Mouse (Mus musculus) urinary bladder, postnatal 4 days (tissue): ENCODE measurements around the gene Rbpj.

Experiments
- DNase-seq, 2 experiments: peaks; one replicate each; pipeline ENCODE4 v3.0.0; 2021 to 2022; ENCODE audit warnings: low spot score in 2 of 2

Gene Rbpj

DNA sequence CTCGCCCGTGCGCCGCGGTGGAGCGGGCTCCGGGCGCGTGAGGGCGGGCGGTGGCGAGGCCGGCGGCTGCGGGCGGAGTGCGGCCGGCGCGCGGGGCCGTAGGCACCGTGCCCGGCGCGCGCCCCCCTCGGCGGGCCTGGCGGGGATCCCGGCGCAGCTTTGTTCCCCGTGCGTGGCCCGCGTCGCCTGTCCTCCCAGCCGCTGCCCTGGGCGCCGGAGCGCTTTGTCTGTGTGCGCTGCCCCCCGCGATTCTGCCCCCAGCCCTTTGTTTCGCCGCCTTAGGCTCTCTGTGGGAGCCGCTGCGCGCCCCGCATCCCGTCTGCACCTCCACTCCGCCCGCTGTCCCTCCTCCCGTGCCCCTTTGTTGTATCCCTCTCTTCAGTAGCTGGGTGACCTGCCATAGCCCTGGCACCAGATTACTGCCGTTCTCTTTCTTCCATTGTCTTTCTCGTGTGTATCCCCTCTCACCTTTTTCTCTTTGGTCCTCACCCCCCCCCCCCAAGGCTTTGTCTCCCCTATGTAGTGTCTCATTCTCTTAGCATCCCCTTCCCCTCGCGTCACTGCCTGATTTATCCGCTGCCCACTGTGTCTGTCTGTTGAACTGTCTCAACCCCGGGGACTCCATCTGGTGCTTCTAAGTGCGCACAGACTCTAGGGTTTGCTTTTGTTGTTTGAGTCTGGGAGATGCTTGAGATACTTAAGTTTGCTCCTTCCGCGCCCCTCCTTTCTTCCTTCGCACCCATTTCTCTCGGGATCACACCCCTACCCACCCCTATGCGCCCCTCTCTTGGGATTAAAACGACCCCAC is 125.1 kb downstream of the Rbpj start:
- DNase-seq: no peak

- no peak for DNase-seq
Measured at GRCm38 (mm10) chr5:53591683-53592050, 125.7 kb downstream of the Rbpj start.

DNA sequence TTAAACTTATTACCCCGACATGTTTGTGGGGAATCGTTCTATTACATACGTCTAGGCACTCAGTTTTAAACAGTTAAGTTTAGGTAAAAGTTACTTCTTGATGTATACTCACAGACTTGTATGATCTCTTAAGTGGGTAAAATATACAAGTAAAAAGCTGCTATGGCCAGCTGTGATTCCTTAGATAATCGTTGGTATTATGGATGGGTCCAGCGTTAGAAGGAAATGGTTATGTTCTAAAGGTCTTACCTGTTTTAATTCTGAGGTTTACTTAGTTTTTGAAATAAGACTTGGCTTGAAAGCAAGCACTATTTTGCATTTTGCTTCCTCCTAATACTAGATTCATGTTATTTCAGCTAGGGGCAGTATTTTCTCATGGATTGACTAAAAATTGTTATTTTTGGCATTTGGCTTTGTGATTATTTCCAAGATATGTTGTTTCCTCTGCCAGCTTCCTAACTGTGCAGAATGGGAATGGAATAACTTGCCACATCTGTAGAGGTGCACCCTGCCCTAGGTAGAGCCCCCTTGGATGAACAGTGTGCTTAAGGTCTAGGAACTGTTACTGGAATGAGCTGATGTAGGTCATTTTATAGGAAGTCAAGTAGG is 127.2 kb downstream of the Rbpj start:
- DNase-seq: no peak

DNA sequence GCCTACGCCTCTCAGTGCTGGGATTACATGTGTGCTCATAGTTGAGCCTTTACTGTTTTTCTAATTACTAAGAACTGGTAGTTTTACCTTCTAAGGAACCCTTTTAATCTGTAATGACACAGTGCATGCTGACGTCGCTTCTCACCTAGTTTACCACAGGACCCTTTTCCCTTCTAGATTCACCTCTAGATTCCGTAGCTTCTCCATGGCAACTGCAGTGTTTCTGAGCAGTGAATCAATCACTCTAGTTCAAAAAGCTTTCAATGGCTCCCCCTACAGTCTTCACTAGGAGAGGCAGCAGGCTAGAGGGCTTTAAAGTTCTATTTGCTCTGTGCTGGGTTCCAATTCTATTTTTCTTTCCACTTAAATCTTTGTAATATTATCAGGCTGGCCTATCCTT is 128.3 kb downstream of the Rbpj start:
- DNase-seq: no peak

DNA sequence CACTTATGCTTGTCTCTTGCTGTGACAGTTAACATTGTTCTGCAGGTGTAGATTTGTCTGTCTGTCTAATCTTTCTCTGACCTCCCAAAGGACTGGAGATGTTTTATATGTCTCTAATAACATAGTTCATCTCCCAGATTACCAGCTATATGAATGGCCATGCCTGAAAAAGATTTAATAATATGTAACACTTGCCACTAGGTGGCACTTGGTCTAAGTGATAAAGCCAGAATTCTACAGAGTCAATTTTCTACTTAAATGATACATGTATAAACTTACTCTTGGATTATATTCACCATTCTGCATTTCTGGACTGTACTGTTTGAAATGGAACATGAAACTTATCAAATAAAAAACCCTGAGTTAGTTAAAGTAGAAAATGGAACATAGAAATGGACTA is 132.6 kb downstream of the Rbpj start:
- no peak for DNase-seq

DNA sequence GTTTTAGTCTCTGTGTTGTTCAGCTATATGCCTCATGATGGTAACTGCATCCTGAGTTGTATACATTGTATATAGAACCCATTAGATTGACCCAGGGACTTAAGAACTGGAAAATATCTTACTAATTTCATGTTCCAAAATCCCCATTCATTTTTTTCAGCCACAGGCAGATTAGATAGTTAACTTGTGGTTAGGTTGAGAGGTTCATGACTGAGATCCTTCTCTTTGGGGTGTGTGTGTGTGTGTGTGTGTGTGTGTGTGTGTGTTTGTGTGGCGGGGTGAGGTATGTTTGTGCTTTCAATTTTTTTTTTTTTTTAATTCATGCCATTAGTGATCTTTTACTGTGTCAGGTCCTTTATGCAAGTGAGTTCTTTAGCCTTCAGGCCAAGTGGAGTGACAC is 133.2 kb downstream of the Rbpj start:
- DNase-seq: no peak

DNA sequence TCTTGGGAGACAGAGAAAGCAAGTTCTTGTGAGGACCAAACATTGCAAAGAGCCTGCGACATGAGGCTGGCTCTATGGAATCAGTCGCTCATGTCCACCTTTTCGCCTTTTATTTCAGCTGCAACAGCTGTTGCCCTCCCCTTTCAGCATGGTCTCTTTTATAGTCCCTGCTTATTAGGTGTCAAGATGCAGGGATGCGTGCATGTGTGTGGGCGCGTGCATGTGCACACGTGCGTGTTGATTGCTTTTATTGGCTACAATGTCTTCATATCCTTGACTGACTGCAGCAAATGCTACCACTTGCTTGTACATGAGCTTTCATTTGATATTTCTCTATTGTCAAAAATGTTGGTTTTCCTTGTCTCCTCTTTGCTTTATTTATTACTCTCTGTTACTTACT is 136.2 kb downstream of the Rbpj start:
- DNase-seq: no peak

DNA sequence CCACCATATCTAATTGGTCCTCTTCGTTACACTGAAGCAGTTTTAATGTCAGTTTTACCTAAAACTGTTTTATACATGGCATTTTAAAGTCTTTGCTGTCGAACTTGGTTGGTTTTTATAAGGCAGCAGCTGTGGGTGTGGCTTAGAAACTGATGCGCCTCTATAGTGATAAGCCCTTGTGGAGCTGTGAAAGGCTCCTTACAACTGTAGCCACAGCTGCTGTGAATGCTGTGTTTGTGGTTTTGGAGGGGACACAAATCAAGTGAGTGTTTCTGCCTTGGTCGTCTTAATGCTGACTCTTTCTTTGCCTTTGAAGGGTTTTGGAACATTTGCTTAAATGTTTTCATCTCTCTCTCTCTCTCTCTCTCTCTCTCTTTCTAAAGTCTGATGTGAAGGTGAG is 139.5 kb downstream of the Rbpj start:
- DNase-seq: no peak

- DNase-seq: no peak
Measured at GRCm38 (mm10) chr5:53607230-53607996, 141.5 kb downstream of the Rbpj start.

DNA sequence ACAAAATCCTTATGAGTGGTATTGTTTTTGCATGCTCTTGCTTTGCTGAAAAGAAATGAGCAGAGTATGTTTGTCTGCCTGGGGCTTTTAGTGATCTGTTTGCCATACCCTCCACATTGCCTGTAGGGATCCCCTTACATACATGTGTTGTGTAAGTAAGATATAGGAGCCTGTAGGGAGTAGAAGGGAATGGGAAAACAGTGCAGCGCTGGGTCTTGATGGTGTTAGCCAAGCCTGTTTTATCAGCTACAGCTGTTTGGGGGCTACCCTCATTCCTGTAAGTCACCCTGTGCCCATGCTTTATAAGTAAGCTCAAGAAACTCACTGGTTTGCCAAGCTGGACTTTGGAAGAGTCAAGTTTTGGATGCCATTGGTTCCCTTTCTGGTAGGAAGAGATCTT is 152.9 kb downstream of the Rbpj start:
- no peak for DNase-seq

- DNase-seq: no peak
Measured at GRCm38 (mm10) chr5:53632026-53632425, 166.1 kb downstream of the Rbpj start.

- DNase-seq: no peak
Measured at GRCm38 (mm10) chr5:53636795-53637194, 170.8 kb downstream of the Rbpj start.

GRCm38 (mm10) chr5:53637206-53637605 is 171.3 kb downstream of the Rbpj start:
- no peak for DNase-seq

- DNase-seq: no peak
Measured at GRCm38 (mm10) chr5:53638647-53639046, 172.7 kb downstream of the Rbpj start.

DNA sequence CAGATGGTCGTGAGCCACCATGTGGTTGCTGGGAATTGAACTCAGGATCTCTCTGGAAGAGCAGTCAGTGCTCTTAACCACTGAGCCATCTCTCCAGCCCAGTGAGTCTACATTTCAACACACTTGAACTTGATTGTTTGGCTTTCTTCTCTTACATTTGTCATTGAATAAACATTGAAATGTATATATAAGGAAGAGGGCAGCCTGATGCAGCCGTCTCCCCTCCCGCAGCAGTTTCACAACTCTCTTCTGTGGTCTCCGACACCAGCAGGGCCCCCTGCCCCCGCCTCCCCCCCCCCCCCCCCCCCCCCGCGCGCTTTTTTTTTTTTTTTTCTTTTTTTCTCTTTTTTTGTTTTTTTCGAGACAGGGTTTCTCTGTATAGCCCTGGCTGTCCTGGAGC is 180.7 kb downstream of the Rbpj start:
- no peak for DNase-seq

GRCm38 (mm10) chr5:53647358-53647757 is 181.4 kb downstream of the Rbpj start:
- DNase-seq: no peak

- no peak for DNase-seq
Measured at GRCm38 (mm10) chr5:53656596-53656995, 190.6 kb downstream of the Rbpj start.

DNA sequence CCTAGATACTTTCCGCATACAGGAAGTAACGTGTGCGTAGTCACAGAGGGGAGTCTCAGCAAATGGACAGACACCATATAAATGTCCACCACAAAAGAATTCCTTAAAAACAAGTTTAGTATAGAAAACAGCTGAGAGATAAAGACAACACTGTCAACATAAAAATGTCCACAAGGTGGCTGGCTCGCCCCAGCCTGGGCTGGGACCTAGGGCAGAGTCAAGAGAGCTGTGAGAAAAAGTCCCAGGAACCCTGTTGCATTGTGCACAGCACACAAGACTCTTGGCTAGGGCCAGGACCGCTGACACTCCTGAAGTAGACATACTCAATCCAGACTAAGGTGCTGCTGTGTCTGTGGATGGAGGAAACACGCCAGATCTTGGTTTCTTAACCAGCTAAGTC is 192.0 kb downstream of the Rbpj start:
- DNase-seq: no peak

DNA sequence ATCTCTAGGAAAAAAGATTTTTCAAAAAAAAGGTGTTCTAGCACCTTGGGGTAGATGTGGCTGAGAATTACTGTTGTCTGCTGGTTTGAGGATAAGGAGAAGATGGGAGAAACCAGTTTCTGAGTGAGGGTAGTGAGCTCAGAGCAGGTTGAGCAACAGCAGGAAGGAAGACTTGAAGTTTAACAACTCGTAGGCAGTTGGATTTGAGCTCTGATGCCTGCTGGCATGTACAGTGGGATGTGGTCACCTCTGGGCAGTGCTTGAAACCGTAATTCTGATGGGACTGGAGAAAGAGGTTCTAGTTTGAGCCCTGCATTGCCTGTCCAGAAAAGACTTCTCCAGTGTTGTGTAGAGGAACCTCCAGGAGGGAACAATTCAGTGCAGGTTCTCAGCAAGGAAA is 195.6 kb downstream of the Rbpj start:
- DNase-seq: no peak

DNA sequence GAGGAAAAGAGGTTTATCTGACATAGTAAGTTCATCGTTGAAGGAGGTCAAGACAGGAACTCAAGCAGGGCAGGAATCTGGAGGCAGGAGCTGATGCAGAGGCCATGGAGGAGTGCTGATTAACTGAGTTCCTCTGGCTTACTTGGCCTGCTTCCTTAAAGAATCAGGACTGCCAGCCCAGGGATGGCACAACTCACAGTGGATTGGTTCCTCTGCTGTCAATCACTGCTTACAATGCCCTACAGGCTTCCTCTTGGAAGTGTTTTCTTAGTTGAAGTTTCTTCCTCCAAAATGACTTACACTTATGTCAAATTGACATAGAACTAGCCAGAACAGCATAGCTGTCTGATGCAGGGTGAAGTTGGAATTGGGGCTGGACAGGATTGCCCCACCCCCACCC is 196.5 kb downstream of the Rbpj start:
- no peak for DNase-seq

- DNase-seq: no peak
Measured at GRCm38 (mm10) chr5:53663665-53664064, 197.7 kb downstream of the Rbpj start.

DNA sequence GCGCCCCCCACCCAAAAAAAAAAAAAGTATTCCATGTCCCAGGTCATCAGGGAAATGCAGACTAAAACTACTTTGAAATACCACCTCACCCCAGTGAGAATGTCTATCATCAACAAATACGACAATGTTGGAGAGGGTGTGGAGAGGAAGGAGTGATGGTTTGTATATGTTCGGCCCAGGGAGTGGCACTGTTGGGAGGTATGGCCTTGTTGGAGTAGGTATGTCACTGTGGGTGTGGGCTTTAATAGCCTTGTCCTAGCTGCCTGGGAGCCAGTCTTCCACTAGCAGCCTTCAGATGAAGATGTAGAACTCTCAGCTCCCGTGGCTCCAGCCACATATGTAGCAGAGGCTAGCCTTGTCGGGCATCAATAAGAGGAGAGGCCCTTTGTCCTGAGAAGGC is 202.1 kb downstream of the Rbpj start:
- DNase-seq: no peak
